Mouse (Mus musculus) lung, embryonic 14.5 days (tissue): Measurements from ENCODE around the gene Spa17. TPM values are rescaled to one million over a fixed set of nuclear protein-coding genes. Genes with fewer than 3 reads are reported as not detected.

Experiments
- ATAC-seq: fragments of 200-750 bp; cut with Nextera tagmentation; 2 replicates; pipeline ENCODE4 v1.8.0; 2017; ENCODE audit warnings: mild to moderate bottlenecking, moderate TSS enrichment, moderate library complexity; ENCODE audit not compliant: insufficient read depth
- DNase-seq: peaks from one replicate; pipeline ENCODE4 v3.0.0-alpha.2; 2015
- H3K27ac ChIP-seq: fragments of 300-500 bp; sonication (generic); 2 replicates; pipeline ENCODE4 v1.5.1; 2014; ENCODE audit warnings: low read depth, mild to moderate bottlenecking, moderate library complexity
- H3K27me3 ChIP-seq: fragments of 300-500 bp; sonication (generic); 2 replicates; pipeline ENCODE4 v1.6.1; 2014; ENCODE audit warnings: low read length, control low read depth; ENCODE audit not compliant: insufficient read depth
- H3K36me3 ChIP-seq: fragments of 300-500 bp; sonication (generic); 2 replicates; pipeline ENCODE4 v1.6.1; 2014; ENCODE audit warnings: control low read depth; ENCODE audit not compliant: insufficient read depth
- H3K4me1 ChIP-seq: fragments of 300-500 bp; sonication (generic); 2 replicates; pipeline ENCODE4 v1.6.1; 2014; ENCODE audit warnings: antibody characterized with exemption, control low read depth; ENCODE audit not compliant: insufficient read depth
- H3K4me2 ChIP-seq: fragments of 300-500 bp; sonication (generic); 2 replicates; pipeline ENCODE4 v1.6.1; 2014; ENCODE audit warnings: mild to moderate bottlenecking
- H3K4me3 ChIP-seq: fragments of 300-500 bp; sonication (generic); 2 replicates; pipeline ENCODE4 v1.5.1; 2014; ENCODE audit warnings: low read depth, low read length
- H3K9ac ChIP-seq: fragments of 300-500 bp; sonication (generic); 2 replicates; pipeline ENCODE4 v1.6.1; 2014
- H3K9me3 ChIP-seq: fragments of 300-500 bp; sonication (generic); 2 replicates; pipeline ENCODE4 v1.6.1; 2016; ENCODE audit warnings: low read depth, low read length, control low read depth
- CTCF ChIP-seq: IDR thresholded peaks from 2 replicates; pipeline ENCODE4 v1.5.1; 2016; ENCODE audit warnings: antibody characterized with exemption, low read depth
- WGBS: fragments of 180-500 bp; shearing (Covaris S2); extraction: QIAGEN DNeasy Blood & Tissue Kit; methylation state at CpG from one replicate; pipeline ENCODE4 v1.1.7; 2014; 5-methylcytosine and 5-hydroxymethylcytosine counted together
- polyA plus RNA-seq: library from polyadenylated mRNA; unstranded; fragments of >200 nt; fragmentation: Nextera tagmentation; extraction: Ambion mirVana; gene quantifications from 2 replicates; pipeline ENCODE4 v1.2.1, GENCODE M21; 2014

The Spa17 gene
- polyA plus RNA-seq, 1 experiment from 2014 or later = 7.5 TPM

DNA sequence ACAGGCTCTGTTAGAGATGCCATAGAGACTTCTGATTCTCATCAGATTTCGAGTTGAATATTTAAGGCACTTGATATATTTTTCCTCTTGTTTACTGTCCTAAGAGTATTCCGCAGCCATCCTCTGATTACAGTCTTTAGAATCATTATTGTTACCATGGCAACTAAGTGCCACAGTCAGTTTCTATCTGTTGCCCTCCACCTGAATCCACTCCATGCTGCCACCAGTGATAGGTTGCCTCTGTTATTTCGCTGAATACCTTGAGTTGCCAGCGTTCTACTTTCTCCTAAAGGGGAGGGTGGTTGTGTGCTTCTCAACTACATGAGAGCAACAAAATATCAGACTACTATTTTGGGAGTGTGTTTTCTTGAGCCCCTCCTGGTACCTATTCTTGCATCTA is 26.8 kb downstream of the Spa17 start:
- Histone ChIP-seq H3K27me3 (no peaks in the 10 kb centered on the region), H3K4me2 (no peak overlapping the region), H3K36me3 (no peaks in the 10 kb centered on the region), H3K4me3 (no peak overlapping the region), H3K27ac (no peak overlapping the region), H3K4me1 (no peaks in the 10 kb centered on the region), H3K9ac (no peak overlapping the region), H3K9me3 (no peaks in the 10 kb centered on the region)
- TF ChIP-seq CTCF = no peak
- DNase-seq (no peak), ATAC-seq (no peak)
- WGBS = 71% methylated on average over 4 of the region's 4 CpGs

DNA sequence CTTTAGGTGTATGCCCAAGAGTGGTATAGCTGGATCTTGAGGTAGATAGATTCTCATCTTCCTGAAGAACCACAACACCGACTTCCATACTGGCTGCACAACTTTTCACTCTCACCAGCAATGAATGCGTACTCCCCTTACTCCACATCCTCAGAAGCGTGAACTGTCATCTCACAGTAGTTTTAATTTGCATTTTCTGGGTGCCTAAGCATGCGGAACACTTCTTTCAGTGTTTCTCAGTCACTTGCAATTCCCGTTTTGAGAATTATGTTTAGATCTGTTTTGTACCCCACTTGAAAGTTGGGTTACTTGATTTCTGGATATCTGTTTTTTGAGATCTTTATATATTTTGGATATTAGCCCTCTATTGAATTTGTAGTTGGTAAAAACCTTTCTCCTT is 29.9 kb downstream of the Spa17 start:
- Histone ChIP-seq H3K9ac (no peak overlapping the region), H3K36me3 (no peaks in the 10 kb centered on the region), H3K27ac (no peak overlapping the region), H3K4me2 (no peak overlapping the region), H3K27me3 (no peaks in the 10 kb centered on the region), H3K4me3 (no peak overlapping the region), H3K9me3 (no peaks in the 10 kb centered on the region), H3K4me1 (no peaks in the 10 kb centered on the region)
- ATAC-seq = no peak
- TF ChIP-seq CTCF = no peak
- no peak for DNase-seq
- WGBS = 81% methylated on average over 5 of the region's 5 CpGs

DNA sequence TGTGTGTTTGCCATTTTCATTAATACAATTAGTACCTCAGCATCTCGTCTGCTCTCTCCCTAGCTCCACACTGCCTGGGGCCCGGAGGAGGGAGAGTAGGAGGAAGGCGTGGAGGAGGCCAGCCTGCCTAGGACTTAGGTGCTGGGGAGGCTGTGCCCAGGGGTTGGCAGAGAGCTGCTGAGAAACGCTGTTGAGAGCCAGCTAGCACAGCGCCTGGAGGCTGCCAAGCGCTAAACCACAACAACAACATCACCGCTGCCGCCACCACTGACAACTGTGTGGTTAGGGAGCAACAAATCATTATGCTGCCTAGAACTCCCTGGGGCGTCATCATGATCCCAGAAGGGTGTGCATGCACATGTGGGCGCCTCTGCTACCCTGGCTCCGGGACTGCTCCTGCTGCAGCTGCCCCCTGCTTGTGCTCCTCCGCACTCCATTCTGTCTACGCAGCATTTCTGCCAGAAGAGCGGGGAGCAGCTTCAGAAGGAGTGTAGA is 37.0 kb downstream of the Spa17 start:
- TF ChIP-seq CTCF = no peak
- no peak overlapping the region for H3K27ac ChIP-seq
- H3K4me1 ChIP-seq = no peaks in the 10 kb centered on the region
- no peaks in the 10 kb centered on the region for H3K36me3 ChIP-seq
- peak; percentile 47; the same call in 1 of the 2 replicates for ATAC-seq
- no peaks in the 10 kb centered on the region for H3K9me3 ChIP-seq
- no peaks in the 10 kb centered on the region for H3K27me3 ChIP-seq
- no peak for DNase-seq
- peak overlapping the region; percentile 9; the same call in 1 of the 2 replicates for H3K9ac ChIP-seq
- WGBS = 36% methylated on average over 14 of the region's 14 CpGs
- H3K4me2 ChIP-seq = no peak overlapping the region
- H3K4me3 ChIP-seq = no peak overlapping the region

DNA sequence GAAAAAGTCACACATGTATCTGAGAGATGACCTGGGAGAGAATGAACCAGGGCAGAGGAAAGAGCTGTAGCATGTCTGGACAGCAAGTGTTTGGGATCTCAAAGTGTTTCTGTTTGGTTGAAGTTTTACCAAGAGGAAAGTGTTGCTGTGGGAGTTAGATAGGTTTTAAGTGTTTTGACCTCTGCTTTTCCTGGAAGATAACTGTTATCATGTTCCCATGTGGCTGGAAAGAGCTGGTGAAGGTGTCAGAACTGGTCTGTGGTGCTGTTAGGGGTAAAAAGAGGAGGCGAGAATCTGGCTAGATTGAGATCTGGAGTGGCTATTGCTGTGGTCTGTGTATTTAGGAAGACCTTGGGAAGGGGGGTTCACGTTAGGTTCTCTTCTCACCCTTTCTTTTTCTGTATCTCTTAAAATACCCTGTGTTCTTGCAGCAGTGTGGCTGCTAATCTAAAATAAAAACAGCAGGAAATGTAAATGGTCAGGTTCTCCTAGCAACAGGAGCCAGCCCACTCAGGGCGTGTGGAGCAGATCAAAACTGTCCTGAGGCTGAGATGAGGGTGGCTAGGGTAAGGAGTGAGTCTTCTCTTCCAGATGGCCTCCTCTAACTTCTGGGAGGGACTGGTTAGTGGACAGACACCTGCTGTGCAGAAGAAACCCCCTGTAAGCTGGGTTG is 41.2 kb downstream of the Spa17 start:
- no peak for ATAC-seq
- Histone ChIP-seq H3K36me3 (no peaks in the 10 kb centered on the region), H3K27ac (no peak overlapping the region), H3K9ac (no peak overlapping the region), H3K4me2 (no peak overlapping the region), H3K4me3 (no peak overlapping the region), H3K4me1 (no peaks in the 10 kb centered on the region), H3K9me3 (no peaks in the 10 kb centered on the region), H3K27me3 (no peaks in the 10 kb centered on the region)
- 36% methylated on average over 3 of the region's 3 CpGs for WGBS
- no peak for TF ChIP-seq CTCF
- no peak for DNase-seq

DNA sequence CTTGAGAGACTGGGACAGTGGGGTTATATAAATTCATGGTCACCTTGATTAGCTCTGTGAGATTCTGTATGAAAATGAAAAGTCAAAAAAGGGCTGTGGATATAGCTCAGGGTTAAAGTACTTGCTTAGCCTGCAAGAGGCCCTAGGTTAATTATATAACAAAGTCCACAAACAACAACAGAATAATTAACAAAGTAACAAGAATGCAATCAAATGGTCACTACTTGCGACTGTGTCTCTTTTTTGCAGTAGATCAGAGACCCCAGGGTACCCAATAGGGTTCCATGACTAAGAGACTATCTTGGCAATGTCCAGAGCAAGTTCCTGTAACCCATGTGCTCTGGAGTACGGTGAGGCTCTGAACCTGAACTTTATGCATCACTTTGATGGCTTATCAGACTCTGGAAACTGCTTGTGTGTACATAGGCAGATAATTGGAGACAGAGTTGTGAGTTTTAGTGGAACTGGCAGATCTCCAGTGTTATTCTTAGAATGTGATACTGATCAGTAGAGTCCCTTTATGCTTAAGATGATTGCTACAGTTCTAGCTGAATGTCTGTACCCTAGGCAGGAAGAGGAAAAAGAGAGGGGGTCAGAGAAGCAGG is 44.2 kb downstream of the Spa17 start:
- Histone ChIP-seq H3K4me1 (no peaks in the 10 kb centered on the region), H3K4me2 (no peak overlapping the region), H3K9ac (no peak overlapping the region), H3K4me3 (no peak overlapping the region), H3K27me3 (no peaks in the 10 kb centered on the region), H3K36me3 (no peaks in the 10 kb centered on the region), H3K27ac (no peak overlapping the region), H3K9me3 (no peaks in the 10 kb centered on the region)
- ATAC-seq (no peak), DNase-seq (no peak)
- no peak for TF ChIP-seq CTCF
- 56% methylated on average over 2 of the region's 2 CpGs for WGBS

DNA sequence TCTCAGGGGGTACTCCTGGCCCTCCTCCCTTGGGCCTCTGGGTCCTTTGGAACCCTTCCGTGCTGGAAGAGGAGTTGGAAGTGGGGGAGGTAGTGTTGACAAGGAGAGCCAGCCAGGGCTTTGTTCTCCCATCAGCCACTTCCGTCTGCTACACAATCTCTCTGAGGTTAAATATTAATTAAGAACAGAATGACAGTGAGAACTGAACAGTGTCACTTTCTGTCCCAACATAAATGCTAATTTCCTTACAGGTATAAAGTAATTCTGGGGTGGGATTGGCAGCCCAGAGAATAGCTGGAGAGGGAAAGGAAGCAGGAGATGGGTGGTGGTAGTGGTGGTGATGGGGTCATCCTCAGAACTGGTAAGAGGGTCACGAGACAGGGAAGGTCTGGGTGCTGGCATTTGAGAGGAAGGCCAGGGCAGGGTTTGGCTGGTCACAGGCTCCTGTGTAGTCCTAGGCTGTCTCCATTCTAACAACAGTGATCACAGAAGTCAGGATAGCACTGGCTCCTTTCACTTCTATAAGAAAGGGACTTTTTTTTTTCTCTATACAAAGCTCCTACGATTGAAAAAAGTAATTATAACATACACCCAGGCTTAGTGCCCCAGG is 44.8 kb downstream of the Spa17 start:
- Histone ChIP-seq H3K36me3 (no peaks in the 10 kb centered on the region), H3K9ac (no peak overlapping the region), H3K27me3 (no peaks in the 10 kb centered on the region), H3K9me3 (no peaks in the 10 kb centered on the region), H3K4me2 (peak overlapping the region; percentile 47), H3K4me3 (no peak overlapping the region), H3K27ac (no peak overlapping the region), H3K4me1 (no peaks in the 10 kb centered on the region)
- no peak for TF ChIP-seq CTCF
- 35% methylated on average over 4 of the region's 4 CpGs for WGBS
- ATAC-seq (peak; percentile 36; the same call in 1 of the 2 replicates), DNase-seq (no peak)

DNA sequence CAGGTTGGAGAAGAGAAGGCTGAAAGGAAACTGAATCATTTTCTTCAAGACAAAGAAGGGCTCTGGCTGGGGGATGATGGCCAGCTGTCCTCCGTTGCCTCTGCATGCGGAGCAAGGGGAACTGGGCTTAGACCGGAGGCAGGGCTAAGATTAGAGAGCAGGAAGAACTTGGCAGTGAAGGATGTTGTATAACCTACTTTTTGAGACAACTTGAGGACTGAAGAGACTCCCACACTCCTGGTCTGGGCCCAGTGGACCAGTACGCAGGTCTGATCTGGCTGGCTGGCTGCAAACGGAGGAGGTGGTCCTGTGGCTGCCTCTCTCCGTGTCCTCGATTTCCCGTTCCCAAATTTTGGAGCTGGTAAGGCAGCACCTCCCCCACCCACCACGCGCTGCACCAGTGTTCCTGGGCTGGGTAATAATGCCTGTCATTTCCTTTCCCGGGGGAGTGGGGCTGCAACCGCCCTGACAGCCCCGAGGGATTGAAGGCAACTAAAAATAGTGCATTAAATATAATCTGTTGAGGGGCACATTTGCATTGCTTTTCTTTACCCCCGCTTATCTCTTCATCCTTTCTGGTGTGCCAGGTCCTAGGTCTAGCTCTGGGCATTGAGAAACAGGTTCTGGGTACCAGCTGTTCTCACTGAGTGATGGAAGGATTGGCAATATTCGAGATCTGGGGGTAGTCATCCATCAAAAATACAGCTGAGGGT is 45.5 kb downstream of the Spa17 start:
- Histone ChIP-seq H3K36me3 (no peaks in the 10 kb centered on the region), H3K4me2 (peak overlapping the region; percentile 47), H3K27ac (no peak overlapping the region), H3K9me3 (no peaks in the 10 kb centered on the region), H3K27me3 (no peaks in the 10 kb centered on the region), H3K4me1 (no peaks in the 10 kb centered on the region), H3K4me3 (no peak overlapping the region), H3K9ac (no peak overlapping the region)
- ATAC-seq (peak; percentile 66; the same call in 1 of the 2 replicates), DNase-seq (peak; percentile 48)
- TF ChIP-seq CTCF = no peak
- WGBS = 26% methylated on average over 15 of the region's 15 CpGs
